ENCODE assay signal across 9 mouse cellular contexts in genomic region chr5:122529913-122530604, GRCm38 (mm10). TPM values are rescaled to one million over a fixed set of nuclear protein-coding genes. Genes with fewer than 3 reads are reported as not detected.
A peak's percentile ranks its signal among the peaks of the same experiment; 100 is the strongest.
DNase-seq lines count a peak whose midpoint lies in the region; ATAC-seq and TF ChIP-seq lines count a peak whose summit lies in the region.
"Had no signal": no experiment of that assay in that cellular context is flagged by ENCODE, and none has a peak within 500 bp of the region (broad histone marks: within the 10 kb centered on the region; RNA-seq: fewer than 3 reads in every experiment).

No protein-coding gene starts in this region.

- H3K9me3 ChIP-seq in heart, embryonic 12.5 days (replicated peaks): no peaks in the 10 kb centered on the region
- H3K9me3 ChIP-seq in lung, postnatal 0 days (ENCODE audit: low read length): no peaks in the 10 kb centered on the region
- no peaks in the 10 kb centered on the region; the same call in 1 of the 2 replicates for H3K9me3 ChIP-seq in kidney, embryonic 16.5 days (ENCODE audit: low read length)
- no peaks in the 10 kb centered on the region for H3K9me3 ChIP-seq in stomach, postnatal 0 days (ENCODE audit: control insufficient read depth, low read length)
- no peaks in the 10 kb centered on the region for H3K9me3 ChIP-seq in midbrain, embryonic 15.5 days

- H3K9ac ChIP-seq in heart, embryonic 12.5 days: peak overlapping the region; percentile 37; the same call in 1 of the 2 replicates
- no peak overlapping the region for H3K9ac ChIP-seq in lung, postnatal 0 days (replicated peaks; ENCODE audit: low read depth)
- no peak overlapping the region for H3K9ac ChIP-seq in kidney, embryonic 16.5 days (replicated peaks; ENCODE audit: low read length)
- no peak overlapping the region for H3K9ac ChIP-seq in stomach, postnatal 0 days (ENCODE audit: low read length)
- no peak overlapping the region for H3K9ac ChIP-seq in midbrain, embryonic 15.5 days

- TF ChIP-seq EP300 in lung, postnatal 0 days (IDR thresholded peaks at IDR 0.05): no peak
- no peak for TF ChIP-seq EP300 in stomach, postnatal 0 days (optimal IDR thresholded peaks at IDR 0.05)

- H3K36me3 ChIP-seq in heart, embryonic 12.5 days: no peaks in the 10 kb centered on the region
- no peaks in the 10 kb centered on the region for H3K36me3 ChIP-seq in lung, postnatal 0 days (ENCODE audit: insufficient read depth, low read length)
- peaks cover 6% of the 10 kb centered on the region; the same call in 1 of the 2 replicates for H3K36me3 ChIP-seq in kidney, embryonic 16.5 days (ENCODE audit: insufficient read depth, low read length)
- no peaks in the 10 kb centered on the region for H3K36me3 ChIP-seq in stomach, postnatal 0 days (ENCODE audit: control insufficient read depth, insufficient read depth, low read length)
- no peaks in the 10 kb centered on the region for H3K36me3 ChIP-seq in midbrain, embryonic 15.5 days (replicated peaks)

- H3K4me3 ChIP-seq in heart, embryonic 12.5 days: no peak overlapping the region
- no peak overlapping the region for H3K4me3 ChIP-seq in lung, postnatal 0 days (ENCODE audit: low read depth, low read length)
- H3K4me3 ChIP-seq in lung, adult 2 months (replicated peaks; ENCODE audit: extremely low read depth, low read depth, low read length): no peak overlapping the region
- no peak overlapping the region for H3K4me3 ChIP-seq in kidney, embryonic 16.5 days (ENCODE audit: low read length)
- no peak overlapping the region for H3K4me3 ChIP-seq in stomach, postnatal 0 days (ENCODE audit: low read depth, low read length)
- no peak overlapping the region for H3K4me3 ChIP-seq in midbrain, embryonic 15.5 days

- no peak for TF ChIP-seq POLR2A in lung, adult 2 months (IDR thresholded peaks at IDR 0.05; ENCODE audit: borderline replicate concordance, extremely low read depth, low read depth, low read length)

- 0 out of 2 replicates have a peak overlapping the region, but pooled peaks have one; percentile 5 for H3K4me2 ChIP-seq in heart, embryonic 12.5 days
- H3K4me2 ChIP-seq in lung, postnatal 0 days (replicated peaks; ENCODE audit: low read depth, low read length): no peak overlapping the region
- no peak overlapping the region for H3K4me2 ChIP-seq in kidney, embryonic 16.5 days (replicated peaks; ENCODE audit: low read depth, low read length)
- H3K4me2 ChIP-seq in stomach, postnatal 0 days (replicated peaks; ENCODE audit: low read depth): no peak overlapping the region
- no peak overlapping the region for H3K4me2 ChIP-seq in midbrain, embryonic 15.5 days

- ATAC-seq in heart, embryonic 12.5 days (ENCODE audit: insufficient number of reproducible peaks, low FRiP score): no peak
- ATAC-seq in lung, postnatal 0 days: no peak
- ATAC-seq in kidney, embryonic 16.5 days (ENCODE audit: low FRiP score, low TSS enrichment): no peak
- peak; percentile 33; the same call in 1 of the 2 replicates for ATAC-seq in stomach, postnatal 0 days (ENCODE audit: low FRiP score, low TSS enrichment)
- ATAC-seq in midbrain, embryonic 15.5 days (replicated peaks): no peak

- WGBS in heart, embryonic 12.5 days: 80% methylated on average over 9 of the region's 9 CpGs
- WGBS in lung, postnatal 0 days: 57% methylated on average over 9 of the region's 9 CpGs
- 65% methylated on average over 9 of the region's 9 CpGs for WGBS in lung, adult 2 months
- 43% methylated on average over 9 of the region's 9 CpGs for WGBS in kidney, embryonic 16.5 days
- 52% methylated on average over 9 of the region's 9 CpGs for WGBS in stomach, postnatal 0 days
- 86% methylated on average over 9 of the region's 9 CpGs for WGBS in midbrain, embryonic 15.5 days

- DNase-seq in heart, adult 18-20 months: no peak
- DNase-seq in lung, postnatal 0 days (ENCODE audit: low spot score): no peak
- DNase-seq in lung, adult 2 months: no peak
- peak; percentile 53 for DNase-seq in stomach, postnatal 0 days (ENCODE audit: low spot score)
- no peak for DNase-seq in natural killer cell, adult 2 months (ENCODE audit: low spot score in 2 of 2)
- DNase-seq: cerebellum, adult 11 months had no signal

- no peaks in the 10 kb centered on the region for H3K27me3 ChIP-seq in heart, embryonic 12.5 days (replicated peaks)
- H3K27me3 ChIP-seq in lung, postnatal 0 days (replicated peaks; ENCODE audit: insufficient read depth, low read length): no peaks in the 10 kb centered on the region
- no peaks in the 10 kb centered on the region for H3K27me3 ChIP-seq in kidney, embryonic 16.5 days (ENCODE audit: insufficient read depth, low read length)
- H3K27me3 ChIP-seq in stomach, postnatal 0 days (ENCODE audit: control insufficient read depth, insufficient read depth, low read length): no peaks in the 10 kb centered on the region
- H3K27me3 ChIP-seq in midbrain, embryonic 15.5 days (replicated peaks): no peaks in the 10 kb centered on the region

- peak overlapping the region; percentile 94 for H3K27ac ChIP-seq in heart, embryonic 12.5 days (ENCODE audit: poor library complexity, severe bottlenecking)
- H3K27ac ChIP-seq in lung, postnatal 0 days (ENCODE audit: low read length): peak overlapping the region; percentile 48; the same call in 1 of the 2 replicates
- peak overlapping the region; percentile 59; the same call in 1 of the 2 replicates for H3K27ac ChIP-seq in kidney, embryonic 16.5 days (ENCODE audit: low read length)
- H3K27ac ChIP-seq in stomach, postnatal 0 days (replicated peaks): peak overlapping the region; percentile 96
- no peak overlapping the region for H3K27ac ChIP-seq in midbrain, embryonic 15.5 days

- H3K4me1 ChIP-seq in heart, embryonic 12.5 days (replicated peaks): peaks cover 72% of the 10 kb centered on the region
- H3K4me1 ChIP-seq in lung, postnatal 0 days (ENCODE audit: insufficient read depth, low read depth, low read length): peaks cover 20% of the 10 kb centered on the region
- H3K4me1 ChIP-seq in lung, adult 2 months (ENCODE audit: control insufficient read depth, insufficient read depth, low read length): peaks cover 11% of the 10 kb centered on the region
- peaks cover 46% of the 10 kb centered on the region for H3K4me1 ChIP-seq in kidney, embryonic 16.5 days (ENCODE audit: insufficient read depth, low read length)
- H3K4me1 ChIP-seq in stomach, postnatal 0 days (replicated peaks; ENCODE audit: control insufficient read depth, insufficient read depth): peaks cover 39% of the 10 kb centered on the region
- H3K4me1 ChIP-seq in midbrain, embryonic 15.5 days: peaks cover 5% of the 10 kb centered on the region; the same call in 1 of the 2 replicates

- no peak for TF ChIP-seq CTCF in lung, postnatal 0 days (IDR thresholded peaks at IDR 0.05)
- TF ChIP-seq CTCF in lung, adult 2 months (IDR thresholded peaks at IDR 0.05; ENCODE audit: insufficient read depth, low read length): no peak
- no peak for TF ChIP-seq CTCF in stomach, postnatal 0 days (IDR thresholded peaks at IDR 0.05; ENCODE audit: low read depth)

RNA-seq across cellular contexts. Expression of gene Atp2a2, which starts 28.0 kb away (rescaled TPM):
- 414 and 424 TPM in 2 replicates for polyA plus RNA-seq in heart, embryonic 12.5 days (2016; fragmentation: Nextera tagmentation; extraction: Ambion mirVana)
- over 10,000 TPM; 12,284 to 12,648 TPM for total RNA-seq in heart, adult 18-20 months (2021)
- polyA plus RNA-seq in lung, postnatal 0 days (2015; fragmentation: Nextera tagmentation; extraction: Ambion mirVana): 27.4 and 32.4 TPM in 2 replicates
- 90.8 and 126 TPM in 2 replicates for polyA plus RNA-seq in lung, adult 2 months (2012; rRNA removed)
- polyA plus RNA-seq in kidney, embryonic 16.5 days (2015; fragmentation: Nextera tagmentation; extraction: Ambion mirVana): 33.6 and 35.0 TPM in 2 replicates
- 24.0 and 27.0 TPM in 2 replicates for polyA plus RNA-seq in stomach, postnatal 0 days (2015; fragmentation: Nextera tagmentation; extraction: Ambion mirVana)
- 46.3 and 47.7 TPM in 2 replicates for polyA plus RNA-seq in midbrain, embryonic 15.5 days (2015; fragmentation: Nextera tagmentation; extraction: Ambion mirVana)
